Mouse (Mus musculus): ENCODE measurements around the gene Fitm1.

The Fitm1 gene

GRCm38 (mm10) chr14:55570588-55570987 lies 4.8 kb upstream of the Fitm1 start:
- DNase-seq: no peak

DNA sequence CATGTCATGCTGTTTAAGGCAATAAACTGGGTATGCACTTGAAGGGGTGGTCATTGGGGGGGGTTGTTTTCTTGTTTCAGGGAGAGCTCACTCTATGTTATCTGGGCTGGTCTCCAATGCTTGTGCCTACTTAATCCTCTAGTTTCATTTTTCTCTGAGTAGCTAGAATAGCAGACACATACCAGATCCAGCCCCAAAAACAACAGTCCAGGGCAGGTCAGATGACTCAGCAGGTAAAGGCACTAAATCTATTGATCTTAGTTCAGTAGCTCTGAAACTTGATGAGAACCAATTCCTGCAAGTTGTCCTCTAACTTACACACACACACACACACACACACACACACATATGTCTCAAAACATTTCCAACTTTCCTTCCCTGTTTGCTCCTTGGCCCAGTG lies 3.7 kb upstream of the Fitm1 start:
- no peak for DNase-seq

DNA sequence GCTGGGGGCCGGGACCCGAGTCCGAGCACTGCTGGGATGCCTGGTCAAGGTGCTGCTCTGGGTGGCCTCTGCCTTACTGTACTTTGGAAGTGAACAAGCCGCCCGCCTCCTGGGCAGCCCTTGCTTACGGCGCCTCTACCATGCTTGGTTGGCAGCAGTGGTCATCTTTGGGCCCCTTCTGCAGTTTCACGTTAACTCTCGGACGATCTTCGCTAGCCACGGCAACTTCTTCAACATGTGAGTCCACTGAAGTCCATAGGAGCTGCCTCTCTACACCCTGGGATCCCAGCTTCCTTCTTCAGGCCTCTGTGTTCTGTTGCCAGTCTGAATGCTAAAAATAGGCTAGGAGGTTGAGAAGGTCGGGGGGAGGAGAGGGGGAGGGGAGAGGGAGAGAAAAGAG lies 294 bp downstream of the Fitm1 start:
- DNase-seq: no peak

- no peak for DNase-seq
Measured at GRCm38 (mm10) chr14:55576376-55576775, 959 bp downstream of the Fitm1 start.

- peak; percentile 84 to 85 for DNase-seq
Measured at GRCm38 (mm10) chr14:55577871-55578667, 2.7 kb downstream of the Fitm1 start, which contains the start of gene Psme1. TSS of gene Psme1 (plus strand) at chr14:55578123.

GRCm38 (mm10) chr14:55578668-55579269 lies 3.4 kb downstream of the Fitm1 start:
- no peak for DNase-seq

DNA sequence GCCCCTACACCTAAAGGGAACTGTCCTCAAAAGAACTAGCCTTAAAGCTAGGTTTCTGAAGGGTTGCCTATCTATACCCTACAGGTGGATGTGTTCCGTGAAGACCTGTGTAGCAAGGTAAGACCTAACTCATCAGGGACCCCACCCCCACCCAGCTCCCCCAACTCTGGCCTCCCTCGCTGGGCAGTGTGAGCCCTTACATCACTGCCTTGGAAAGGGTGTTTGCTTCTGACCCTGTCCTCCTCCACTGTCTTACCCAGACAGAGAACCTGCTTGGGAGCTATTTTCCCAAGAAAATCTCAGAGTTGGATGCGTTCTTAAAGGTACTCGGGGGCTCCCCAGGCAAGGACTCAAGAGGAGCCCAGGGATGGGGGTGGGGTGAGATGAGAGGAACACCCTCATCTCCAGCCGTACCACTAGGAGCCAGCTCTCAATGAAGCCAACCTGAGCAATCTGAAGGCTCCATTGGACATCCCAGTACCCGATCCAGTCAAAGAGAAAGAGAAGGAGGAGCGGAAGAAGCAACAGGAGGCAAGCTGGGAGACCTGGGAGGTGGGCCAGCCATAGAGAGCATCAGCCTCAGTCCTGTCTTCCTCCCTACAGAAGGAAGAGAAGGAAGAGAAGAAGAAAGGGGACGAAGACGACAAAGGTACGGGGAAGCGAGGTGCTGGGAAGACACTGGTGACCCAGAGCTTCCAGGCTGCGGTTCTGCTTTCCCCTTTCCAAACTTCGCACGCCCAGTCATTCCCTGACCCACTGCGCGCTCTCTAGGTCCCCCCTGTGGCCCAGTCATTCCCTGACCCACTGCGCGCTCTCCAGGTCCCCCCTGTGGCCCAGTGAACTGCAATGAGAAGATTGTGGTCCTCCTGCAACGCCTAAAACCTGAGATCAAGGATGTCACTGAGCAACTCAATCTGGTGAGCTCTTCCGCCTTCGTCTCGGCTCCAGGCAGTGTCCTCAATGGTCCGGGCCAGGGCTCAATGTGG lies 4.4 kb downstream of the Fitm1 start:
- DNase-seq: no peak

DNA sequence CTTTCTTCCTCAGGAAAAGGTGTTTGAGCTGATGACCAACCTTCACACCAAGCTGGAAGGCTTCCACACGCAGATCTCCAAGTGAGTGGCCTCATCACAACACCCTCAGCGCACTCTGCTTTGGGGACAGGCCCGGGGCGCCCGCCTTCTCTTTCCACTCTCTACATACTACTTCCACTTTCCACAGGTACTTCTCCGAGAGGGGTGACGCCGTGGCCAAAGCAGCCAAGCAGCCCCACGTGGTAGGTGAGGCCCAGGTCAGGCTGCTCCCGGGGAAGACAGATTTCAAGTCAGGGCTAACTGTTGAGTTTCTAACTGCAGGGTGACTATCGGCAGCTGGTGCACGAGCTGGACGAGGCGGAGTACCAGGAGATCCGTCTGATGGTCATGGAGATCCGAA lies 5.3 kb downstream of the Fitm1 start:
- DNase-seq: no peak

DNA sequence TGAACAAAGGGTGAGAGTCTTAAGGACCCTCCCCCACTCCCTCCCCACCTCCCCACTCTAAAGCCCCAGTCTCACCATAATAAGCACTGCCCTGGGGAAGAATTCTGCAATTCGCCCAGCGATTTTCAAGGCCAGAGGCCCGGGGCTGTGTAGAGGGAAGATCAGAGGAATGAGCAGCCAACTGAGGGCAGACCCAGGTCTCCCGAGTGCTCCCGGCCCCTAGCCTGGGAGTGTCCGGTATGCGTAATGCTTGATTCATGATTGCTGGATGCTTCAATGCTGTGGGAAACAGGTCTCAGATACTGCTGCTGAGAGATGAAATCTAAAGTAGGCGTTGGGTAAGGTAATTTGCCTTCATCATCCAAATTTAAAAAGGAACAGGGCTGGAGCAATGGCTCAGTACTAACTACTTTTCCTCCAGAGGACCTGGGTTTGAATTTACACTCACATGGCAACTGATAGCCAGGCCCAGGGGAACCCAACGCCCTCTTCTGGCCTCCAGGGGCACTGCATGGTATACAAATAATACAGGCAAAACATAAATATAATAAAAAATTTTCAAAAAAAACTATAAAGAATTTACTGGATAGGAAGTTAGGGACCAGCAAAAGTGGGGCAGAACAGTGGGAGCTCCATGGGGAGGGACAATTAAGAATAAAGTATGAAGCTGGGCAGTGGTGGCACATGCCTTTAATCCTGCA lies 6.7 kb downstream of the Fitm1 start:
- DNase-seq: no peak

- DNase-seq: no peak
Measured at GRCm38 (mm10) chr14:55584303-55584701, 8.9 kb downstream of the Fitm1 start.

DNA sequence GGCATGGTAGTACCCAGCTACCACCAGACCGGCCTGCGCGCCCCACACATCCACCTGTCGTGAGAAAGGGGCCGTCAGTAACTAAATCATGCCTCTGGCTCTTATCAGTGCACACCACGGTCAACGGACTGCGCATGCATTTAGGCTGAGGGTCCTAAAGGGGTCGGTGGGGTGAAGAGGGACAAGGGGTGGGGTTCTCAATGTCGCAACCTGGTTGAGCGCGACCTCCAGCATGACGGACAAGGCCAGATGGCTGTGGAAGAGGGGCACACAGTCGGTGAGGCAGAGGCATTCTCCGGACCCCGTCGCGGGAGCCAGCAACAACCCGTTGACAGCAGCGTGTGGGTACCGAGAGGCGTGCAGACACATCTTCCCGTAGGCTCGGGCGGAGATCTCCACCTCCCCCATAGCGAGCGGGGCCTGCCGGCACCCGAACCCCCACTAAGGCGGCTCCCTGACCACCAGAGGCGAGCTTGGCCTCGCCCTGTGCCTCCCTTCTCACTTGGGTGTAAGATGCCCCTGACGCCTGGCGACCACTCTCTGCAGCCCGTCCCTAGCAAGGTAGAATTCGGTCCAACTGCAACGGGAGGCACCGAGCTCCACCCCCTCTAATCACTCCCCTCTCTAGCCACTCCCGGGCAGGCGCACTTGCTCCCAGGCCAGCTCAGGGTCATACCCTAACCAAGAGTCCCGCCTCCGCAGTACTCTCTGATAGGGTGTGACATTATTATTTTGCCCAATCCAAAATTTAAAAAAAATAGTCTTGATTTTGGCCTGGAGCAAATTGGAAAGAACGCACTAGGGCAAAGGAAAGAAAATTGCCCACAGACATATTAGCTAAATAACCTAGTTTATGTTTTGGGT lies 9.5 kb downstream of the Fitm1 start, which contains the start of gene Emc9:
TSS of gene Emc9 (minus strand) at position 601 of the 864 bp plus-strand sequence.
- peak; percentile 34 to 48 for DNase-seq

DNA sequence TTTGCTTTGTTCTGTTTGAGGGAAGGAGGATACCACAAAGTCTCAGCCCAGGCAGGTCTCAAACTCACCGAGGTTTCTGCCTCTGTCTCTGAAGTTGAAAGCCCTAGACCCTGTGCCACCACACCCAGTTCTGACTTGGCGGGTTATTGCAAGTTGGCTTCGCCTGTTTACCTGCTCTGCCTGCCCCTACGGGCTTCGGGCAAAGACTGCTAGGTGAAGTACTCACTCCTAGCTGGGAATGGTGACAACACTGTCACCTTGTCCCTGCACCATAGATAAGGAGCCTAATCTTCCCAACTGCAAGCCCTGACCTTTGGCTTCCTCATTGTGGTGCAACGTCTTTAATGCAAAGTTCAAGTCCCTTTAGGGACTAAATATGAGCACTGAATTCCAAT lies 10.1 kb downstream of the Fitm1 start:
- DNase-seq: no peak

GRCm38 (mm10) chr14:55586149-55586548 lies 10.7 kb downstream of the Fitm1 start:
- DNase-seq: no peak

- DNase-seq: no peak
Measured at GRCm38 (mm10) chr14:55589271-55589670, 13.9 kb downstream of the Fitm1 start.

DNA sequence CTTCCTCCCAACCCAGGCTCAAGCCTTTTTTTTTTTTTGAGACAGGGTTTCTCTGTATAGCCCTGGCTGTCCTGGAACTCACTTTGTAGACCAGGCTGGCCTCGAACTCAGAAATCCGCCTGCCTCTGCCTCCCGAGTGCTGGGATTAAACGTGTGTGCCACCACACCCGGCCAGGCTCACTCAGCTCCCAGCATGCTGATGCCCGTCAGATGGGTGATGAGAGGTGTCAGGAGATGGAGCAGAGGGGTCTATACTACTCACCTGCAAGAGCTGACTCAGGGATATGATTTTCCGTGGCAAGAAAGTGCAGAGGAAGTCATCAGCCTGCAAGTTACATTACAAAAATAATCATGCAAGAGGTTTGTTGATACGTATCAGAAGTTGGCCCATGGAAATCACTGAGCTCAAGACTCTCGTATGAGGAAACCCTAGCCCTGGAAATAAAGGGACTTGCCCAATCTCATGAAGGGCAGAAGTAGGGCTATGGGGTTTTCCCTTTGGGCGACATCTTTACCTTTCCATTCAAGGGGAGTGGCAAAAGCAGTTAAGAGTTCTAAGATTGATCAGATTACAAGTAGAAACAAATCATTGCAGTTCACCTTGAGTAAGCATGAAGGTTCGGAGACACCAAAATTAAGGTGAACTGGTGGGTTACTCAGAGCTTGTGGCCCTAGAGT lies 14.5 kb downstream of the Fitm1 start:
- DNase-seq: no peak

GRCm38 (mm10) chr14:55590748-55591330 lies 15.4 kb downstream of the Fitm1 start, which contains the start of gene Psme2:
TSS of gene Psme2 (minus strand) at chr14:55591113.
- peak; percentile 68 to 81 for DNase-seq

DNA sequence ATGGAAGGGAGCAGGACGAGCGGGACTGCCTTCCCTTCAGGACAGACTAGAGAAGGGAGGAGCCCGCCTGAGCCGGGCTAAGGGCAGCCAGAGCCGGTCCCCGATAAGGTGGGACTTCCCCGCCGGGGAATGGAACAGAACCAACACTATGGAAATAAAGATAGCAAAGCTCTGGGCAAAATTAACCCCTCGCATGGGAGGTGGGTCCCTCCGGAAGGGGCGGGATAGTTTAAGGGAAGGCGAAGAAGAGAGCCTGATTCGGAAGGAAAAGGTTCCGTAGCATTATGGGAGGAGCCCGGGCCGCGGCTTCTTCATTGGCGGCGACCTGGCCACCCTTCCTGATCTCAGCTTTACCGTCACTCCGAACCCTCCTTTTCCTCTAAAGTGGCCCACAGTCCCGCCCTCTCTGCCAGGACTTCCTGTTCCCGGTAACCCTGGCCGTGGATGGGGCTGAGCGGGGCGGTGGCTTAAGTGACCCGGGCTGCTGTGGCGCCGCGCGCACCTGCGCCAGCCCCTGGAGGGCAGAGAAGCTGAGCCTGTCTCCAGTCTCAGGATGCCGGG lies 16.0 kb downstream of the Fitm1 start, which contains the start of gene Rnf31:
TSS of gene Rnf31 (plus strand) at position 378 of the 561 bp plus-strand sequence.
- DNase-seq: peak; percentile 87 to 91

DNA sequence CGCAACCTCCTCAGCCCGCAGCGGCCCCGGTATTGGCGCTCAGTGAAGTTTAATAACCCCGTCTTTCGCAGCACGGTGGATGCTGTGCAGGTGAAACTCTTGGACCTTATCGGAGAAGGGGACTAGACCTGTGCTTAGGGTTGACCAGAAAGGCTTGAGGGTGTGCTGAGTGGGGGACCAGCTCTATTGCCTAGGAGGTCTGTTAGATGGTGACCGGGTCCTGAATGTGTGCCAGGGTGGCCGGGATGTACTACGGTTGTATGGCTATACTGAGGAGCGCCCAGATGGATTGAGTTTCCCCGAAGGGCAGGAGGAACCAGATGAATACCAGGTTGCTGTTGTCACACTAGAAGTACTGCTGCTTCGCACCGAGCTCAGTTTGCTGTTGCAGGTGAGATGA lies 16.8 kb downstream of the Fitm1 start:
- DNase-seq: no peak

DNA sequence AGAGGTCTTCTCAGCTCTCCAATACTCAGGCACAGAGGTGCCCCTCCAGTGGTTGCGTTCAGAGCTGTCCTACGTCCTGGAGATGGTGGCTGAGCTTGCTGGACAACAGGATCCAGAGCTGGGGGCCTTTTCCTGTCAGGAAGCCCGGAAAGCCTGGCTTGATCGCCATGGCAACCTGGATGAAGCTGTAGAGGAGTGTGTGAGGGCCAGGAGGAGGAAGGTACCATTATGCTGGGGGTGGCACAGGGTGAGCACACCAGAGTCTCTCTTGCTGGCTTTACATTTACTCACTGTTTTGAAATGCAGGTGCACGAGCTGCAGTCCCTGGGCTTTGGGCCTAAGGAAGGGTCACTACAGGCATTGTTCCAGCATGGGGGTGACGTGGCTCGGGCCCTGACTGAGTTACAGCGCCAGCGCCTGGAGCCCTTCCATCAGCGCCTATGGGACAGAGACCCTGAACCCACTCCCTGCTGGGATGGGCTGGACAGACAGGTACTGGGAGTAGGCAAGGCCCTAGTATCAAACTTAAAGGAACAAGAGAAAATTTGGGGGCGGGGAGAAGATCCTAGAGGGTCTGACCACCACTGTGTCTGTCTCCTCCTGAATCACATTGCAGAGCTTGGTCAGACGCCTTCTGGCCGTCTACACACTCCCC lies 20.7 kb downstream of the Fitm1 start:
- DNase-seq: no peak

Data from thymus, adult 18-20 months (tissue).